Mouse (Mus musculus) granulocyte monocyte progenitor cell, adult 5-6 weeks (primary cell): ENCODE measurements at regions not wholly inside any gene's neighbourhood (a gene's known extent, or its start where the extent isn't known, plus 50 kb on each side); places are given as distances from the start of the nearest gene placed in this dataset.

Source experiments
- ATAC-seq: replicated peaks from 2 replicates; pipeline ENCODE4 v1.8.0; 2016; ENCODE audit warnings: mild to moderate bottlenecking, moderate TSS enrichment, inconsistent platforms; ENCODE audit not compliant: poor library complexity, severe bottlenecking

DNA sequence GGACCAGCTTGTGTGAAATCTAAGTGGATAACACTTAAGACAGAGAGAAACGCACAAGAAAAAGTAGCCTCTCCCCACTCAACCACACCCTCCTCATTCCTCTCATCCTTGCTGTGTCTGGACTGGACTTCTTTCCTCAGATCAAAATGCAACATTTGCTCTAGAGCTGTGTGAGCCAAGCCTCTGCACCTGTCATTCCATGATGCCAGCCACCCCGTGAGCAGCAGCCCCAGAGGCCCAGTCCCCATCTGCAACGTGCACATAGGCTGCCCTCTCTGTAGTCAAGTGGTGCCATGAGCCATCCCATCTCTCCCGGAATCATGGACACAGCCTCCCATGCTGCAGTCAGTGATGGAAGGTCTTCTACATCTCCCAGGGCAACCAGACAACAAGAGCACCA, 55.1 kb upstream of the Gpc1 start:
- ATAC-seq, result no peak

DNA sequence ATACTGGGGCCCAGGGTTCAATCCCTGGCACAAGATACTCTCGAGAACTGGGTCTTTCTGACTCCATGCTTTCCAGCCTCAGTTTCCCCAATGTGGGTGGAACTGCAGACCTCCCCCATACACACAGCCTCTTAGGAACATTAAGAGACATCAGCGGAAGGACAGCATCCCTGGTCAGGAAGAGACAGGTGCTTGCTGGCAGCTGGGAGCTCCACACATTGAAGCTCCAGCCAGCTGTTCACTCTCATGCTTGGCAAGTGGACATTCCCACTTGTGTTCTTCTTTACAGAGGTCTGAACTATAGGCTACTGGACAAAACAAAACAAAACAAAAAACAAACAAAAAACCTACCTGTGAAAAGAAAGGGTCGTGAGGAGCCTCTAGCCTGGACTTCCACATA, 55.5 kb upstream of the Gpc1 start:
- no peak for ATAC-seq

DNA sequence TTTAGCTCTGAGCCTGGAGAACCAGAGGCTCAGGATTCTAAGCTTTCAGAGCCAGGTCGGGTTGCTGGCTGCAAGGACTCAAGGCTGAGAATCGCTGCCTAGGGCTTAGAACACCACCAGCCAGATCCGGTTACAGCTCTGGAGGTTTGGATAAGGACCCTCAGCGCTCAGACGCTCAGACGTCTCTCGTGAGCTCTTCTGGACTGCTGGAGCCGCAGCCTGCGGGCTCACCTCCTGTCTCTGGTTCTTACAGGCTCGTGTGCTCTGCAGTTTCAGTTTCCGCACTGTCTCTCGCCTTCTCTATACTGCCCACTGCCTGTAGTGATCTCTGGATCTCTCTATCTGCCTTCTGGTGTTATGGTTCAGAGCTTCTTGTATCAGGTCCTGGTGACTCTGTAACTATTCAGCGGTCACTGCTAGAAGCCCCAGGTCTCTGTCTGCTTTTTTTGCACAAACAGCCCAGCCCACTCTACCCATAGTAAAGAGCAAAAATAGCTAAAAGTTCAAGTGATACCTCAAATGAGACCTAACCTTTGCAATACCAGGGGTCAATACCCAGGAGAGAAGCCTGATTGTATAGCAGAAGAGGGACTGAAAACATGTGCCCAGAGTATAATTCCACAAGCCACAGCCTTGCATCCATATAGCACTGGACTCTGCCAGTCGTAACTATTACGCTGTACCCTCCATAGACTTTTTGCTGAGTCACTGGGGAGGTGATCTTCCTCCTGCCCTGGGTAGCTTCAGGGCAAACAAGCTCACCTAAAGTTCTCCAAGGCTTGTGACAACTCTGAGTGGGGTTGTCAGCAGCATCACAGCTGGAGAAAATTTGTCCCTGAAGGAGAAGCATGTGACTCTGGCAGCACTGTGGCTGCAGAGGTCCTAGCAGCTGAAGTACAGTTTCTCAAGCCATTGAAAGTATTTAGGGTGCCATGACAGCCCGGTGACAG, 56.4 kb upstream of the Gpc1 start:
- ATAC-seq, result peak; percentile 70

DNA sequence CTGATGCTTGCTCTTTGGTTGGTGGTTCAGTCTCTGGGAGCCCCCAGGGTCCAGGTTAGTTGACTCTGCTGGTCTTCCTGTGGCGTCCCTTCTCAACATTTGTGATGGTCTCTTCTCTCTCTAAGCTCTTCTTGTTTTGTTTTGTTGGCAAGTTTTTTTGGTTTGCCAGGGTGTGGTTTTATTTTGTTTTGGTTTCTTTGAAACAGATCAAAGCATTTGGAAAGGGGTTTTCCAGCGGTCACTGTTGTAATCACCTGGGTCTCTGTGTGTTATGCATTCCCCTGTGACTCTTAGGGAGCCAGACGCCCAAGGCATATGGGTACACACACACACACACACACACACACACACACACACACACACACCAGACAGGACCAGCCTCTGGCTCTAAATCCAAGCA, 57.4 kb upstream of the Gpc1 start:
- ATAC-seq, result no peak

DNA sequence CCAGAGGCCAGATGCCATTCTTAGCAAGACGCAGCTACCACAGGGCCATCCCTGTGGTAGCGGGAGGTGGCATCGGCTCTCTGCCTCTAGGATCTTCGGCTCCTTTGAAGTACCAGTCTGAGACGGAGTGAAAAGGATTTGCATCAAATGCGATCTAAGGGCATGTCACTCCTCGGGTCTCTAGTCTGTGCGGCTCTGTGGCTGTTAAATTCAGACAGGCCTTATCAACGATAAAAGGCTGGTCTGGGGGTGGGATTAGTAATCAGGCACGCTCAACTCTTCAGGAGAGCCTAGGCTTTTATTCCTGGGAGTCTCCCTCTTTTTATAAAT, 58.7 kb upstream of the Gpc1 start:
- ATAC-seq, result no peak

DNA sequence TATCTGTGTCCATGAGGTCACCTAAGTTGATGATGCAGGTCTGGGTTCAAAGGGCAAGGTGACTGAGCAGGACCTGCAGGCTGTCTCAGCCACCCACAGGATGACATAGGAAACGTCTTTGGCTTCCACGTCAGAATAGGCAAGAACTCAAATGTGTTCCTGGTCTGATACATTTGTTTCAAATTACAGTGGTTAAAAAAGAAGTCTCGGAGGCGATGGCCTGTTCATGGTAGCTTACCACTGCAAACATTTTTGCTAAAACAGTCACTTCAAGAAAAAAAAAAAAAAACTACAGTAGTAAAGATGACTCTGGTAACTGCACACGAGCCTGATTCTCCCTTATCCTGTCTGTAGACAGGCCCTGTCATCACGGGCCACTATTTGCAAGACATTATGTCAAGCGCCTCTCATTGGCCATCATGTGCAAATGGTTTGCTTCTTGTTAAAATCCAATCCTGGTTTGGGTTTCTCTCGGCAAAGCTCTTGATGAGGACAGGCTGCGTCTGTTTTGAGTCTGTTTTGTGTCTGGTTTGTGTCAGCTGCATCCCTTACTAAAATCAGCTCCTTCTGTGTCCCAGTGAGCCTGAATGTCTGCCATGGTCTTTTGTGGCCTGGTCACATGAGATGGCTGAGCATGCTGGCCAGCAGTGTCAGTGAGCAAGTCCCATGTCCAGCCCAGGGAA, 59.2 kb upstream of the Gpc1 start:
- ATAC-seq, result no peak

DNA sequence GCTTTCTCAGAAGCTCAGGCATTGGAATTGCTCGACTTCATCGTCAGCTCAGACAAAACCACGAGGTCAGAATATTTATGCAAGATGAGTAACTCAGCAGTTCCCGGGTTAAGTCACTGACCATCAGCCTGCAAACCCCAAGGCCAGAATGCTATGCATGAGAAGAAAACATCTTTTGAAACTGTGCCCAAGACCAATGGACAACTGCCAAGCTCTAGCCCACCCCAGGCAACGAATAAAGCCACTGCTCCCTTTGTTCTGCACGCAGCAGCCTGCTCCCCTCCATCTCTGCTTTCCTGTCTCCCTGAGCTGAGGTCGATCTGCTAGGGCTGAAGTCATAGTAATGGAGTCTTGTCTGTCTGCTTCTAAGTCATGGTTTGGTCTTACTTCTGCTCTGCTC, 61.7 kb upstream of the Gpc1 start:
- no peak for ATAC-seq

DNA sequence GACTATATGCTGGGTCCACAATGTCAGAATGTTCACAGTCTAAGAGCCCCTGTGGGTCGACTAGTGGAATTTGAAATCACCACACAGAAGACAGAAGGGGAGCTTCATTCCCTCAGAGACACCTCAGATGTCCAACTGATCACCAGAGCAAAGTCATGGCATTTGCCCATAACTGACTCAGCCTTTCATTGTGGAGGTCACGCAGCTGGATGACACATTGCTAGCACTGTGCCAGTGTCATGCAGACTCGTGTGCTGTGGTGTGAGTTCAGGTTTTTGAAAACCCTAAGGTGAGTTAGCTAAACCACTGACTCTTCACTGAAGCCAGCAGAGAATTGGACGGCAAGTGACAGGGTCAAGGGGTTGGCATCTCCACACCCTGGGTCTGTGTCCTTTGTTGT, 62.3 kb upstream of the Gpc1 start:
- ATAC-seq, result no peak

DNA sequence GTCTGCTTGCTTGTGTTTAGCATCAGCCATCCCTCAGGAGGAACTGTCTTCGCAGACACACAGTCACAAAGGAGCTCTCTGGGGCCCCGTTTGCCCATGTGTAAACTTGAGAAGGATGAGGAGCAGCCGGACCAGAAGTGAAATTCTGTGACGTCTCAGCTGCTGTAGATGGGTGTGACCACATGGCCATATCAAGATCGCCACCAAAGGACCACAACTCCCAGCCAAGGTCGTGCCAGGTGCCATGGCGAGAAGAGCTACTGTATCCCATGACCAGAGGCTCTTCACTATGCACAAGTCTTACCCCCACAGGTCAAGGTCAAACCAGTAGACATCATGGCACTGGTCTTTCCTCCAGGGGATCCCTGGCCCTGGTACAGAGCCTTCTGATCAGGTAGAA, 64.9 kb upstream of the Gpc1 start:
- no peak for ATAC-seq

DNA sequence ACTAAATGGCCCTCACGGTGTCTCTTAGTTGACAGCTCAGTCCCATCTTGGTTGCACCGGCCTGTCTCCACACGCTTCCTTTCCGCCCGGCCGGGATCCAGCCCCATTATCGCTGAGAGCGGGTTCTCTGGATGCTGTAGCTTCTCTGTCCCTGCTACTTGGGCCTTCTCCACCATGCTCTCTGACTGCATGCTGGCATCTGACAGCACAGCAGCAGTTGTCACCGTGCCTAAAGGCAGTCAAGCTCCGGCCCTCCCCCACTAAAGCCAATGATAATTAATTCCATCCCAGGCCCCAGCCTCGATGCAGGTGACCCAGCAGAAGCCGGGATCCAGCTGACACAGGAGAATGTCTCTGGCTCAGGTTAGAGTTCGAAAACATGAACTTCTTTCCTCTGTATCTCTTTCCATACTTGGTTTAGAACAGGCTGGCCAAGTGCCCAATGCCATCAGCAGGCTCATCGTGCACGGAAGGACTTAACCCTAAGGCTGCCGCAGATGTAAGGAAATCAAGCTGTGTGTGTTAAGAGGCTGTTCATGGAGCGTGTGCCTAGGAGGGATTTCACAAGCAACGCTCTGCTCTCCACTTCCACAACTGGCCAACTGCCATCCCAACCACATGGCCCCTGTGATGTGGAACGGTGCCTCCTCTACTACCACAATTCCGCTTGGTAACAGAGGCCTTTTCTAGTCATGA, 76.5 kb upstream of the Gpc1 start:
- peak; percentile 95 for ATAC-seq

DNA sequence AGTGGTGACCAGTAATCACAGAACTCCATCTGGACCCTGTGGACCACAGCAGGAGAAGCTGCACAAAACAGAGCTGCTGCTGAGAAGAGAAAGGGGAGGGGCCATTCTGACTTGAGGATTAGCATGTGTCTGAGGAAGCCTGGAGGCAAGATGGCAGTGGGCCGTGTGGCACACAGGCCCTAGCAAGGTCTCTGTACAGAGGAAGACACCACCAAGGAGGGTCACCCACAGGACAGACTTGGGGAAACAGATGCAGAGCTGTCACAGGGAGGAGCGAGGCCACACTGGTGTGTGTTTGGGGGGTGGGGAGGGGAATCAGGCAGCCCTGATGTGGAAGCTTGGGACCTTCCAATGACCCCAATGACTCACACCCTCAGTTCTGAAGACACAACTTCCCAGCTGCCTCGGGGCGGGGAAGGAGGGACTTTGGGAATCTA, 79.7 kb upstream of the Gpc1 start:
- peak; percentile 35 for ATAC-seq

DNA sequence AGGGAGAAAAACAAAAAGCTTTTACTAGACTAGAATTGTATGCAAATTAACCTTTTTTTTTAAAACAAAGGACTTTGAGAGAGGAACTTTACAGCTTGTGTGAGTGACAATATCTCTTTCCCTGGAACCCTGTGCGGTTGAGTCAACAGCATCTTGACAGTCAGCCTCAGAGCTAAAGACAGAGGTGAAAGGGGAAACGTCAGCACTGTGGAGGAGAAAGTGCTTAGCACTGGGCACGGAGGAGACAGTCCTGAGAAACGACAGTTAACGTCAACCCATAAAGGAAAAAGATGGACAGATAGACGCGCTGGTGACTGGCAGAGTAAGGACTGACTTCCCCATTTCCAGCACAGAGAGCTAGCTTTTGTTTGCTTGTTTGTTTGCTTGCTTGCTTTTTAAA, 82.0 kb upstream of the Gpc1 start:
- ATAC-seq, result peak; percentile 36

DNA sequence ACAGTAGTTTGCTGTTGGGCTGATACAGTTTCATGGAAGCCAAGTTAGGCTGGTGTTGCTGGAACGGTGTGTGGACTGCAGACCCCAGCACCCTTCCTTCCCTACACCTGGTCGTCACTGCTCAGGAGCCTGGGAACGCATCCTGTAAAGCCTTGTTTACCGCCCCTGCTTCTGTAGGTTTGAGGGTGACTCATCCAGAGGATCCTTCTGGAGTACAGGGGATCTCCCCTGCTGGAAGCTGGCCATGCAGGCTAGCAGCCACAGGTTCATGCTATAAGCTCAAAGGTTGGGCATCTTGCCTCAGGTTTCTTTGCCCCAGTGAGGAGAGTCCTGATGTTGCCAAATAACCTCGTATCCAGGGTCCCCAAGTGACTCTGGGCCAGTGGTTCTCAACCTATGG, 86.2 kb upstream of the Gpc1 start:
- no peak for ATAC-seq

DNA sequence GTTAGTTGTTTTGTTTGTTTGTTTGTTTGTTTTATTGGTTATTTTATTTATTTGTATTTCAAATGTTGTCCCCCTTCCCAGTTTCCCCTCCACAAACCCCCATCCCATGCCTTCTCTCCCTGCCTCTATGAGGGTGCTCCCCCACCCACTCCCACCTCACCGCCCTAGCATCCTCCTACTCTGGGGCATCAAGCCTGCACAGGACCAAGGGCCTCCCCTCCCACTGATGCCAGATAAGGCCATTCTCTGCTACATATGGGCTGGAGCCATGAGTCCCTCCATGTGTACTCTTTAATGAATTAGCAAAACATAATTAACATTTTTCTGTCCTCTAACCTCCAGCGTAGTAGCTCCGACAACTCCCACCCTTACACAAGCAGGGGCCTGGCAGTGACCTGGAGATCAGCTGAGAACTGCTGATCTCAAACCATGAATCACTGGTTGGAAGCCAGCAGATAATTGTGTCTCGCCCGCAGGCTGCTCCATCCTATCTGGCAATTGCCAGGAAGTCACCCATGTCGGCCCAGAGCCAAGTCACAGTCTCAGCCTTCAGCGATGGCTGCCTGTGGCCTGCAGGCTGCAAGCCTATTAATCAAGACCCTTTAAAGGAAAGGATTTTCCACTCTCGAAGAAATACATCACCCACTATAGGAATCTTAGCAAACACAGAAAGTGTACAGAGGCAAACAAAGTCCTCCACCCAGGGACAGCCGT, 86.8 kb upstream of the Gpc1 start:
- no peak for ATAC-seq

DNA sequence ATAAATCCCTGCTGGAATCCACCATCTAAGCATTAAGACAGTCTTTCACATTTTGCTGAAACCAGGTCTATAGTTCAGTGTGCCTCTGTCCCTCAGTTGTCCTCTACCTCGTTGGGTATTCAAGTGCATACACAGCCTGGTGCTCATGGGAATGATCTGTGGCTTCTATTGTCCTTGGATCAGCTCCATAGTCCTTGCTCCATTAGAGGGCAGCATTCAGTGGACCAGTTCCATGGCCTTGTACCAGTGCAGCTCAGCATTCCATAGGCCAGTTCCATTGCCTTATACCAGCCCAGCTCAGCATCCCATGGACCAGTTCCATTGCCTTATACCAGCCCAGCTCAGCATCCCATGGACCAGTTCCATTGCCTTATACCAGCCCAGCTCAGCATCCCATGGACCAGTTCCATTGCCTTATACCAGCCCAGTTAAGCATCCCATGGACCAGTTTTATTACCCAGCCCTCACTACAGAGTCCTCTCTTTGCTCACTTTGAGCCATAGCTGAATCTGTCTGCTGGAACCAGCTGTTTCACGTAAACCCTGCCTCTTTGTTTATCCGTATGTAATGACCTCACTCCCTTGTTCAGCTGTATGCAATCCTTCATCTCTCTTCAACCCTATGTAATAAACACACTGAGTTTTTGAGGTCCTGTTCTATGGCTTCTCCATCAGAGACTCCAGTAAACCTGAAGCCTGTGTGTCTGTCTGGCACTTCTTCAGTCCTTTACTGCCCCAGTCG, 88.4 kb upstream of the Gpc1 start:
- no peak for ATAC-seq

DNA sequence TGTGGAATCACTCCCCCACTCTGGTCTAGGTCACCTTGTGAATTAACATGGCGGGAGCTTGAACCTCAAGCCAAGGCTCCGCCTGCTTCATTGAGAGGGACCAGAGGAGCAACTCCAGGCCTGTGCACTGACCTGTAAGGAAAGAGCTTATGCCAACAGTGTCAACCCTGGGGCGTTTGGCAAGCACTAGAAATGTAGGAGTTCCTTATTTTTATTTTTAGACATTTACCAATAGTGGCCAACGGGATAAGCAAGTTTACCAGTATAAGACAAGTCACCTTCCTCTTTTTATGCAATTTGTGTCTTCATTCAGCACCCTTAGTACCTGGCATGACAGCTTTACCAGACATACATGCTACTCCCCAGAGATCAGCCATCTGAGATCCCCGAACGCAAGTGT, 89.1 kb upstream of the Gpc1 start:
- ATAC-seq, result peak; percentile 84

DNA sequence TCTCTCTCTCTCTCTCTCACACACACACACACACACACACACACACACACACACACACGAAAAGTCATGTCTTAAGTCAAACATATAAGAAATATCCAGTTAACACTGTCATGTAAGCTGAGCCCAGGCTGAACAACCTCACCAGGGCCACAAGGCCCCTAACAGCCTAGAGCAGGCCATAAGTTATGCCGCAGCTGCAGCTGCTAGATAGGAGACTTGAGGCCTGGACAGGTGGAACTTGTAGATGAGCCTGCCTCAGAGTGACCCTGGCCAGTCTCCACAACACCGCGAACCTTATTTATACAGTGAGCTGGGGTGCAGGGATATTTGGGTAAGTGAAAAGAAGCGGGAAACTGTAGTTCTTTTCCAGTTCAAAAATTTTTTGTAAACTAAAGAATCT, 90.4 kb upstream of the Gpc1 start:
- ATAC-seq, result no peak

DNA sequence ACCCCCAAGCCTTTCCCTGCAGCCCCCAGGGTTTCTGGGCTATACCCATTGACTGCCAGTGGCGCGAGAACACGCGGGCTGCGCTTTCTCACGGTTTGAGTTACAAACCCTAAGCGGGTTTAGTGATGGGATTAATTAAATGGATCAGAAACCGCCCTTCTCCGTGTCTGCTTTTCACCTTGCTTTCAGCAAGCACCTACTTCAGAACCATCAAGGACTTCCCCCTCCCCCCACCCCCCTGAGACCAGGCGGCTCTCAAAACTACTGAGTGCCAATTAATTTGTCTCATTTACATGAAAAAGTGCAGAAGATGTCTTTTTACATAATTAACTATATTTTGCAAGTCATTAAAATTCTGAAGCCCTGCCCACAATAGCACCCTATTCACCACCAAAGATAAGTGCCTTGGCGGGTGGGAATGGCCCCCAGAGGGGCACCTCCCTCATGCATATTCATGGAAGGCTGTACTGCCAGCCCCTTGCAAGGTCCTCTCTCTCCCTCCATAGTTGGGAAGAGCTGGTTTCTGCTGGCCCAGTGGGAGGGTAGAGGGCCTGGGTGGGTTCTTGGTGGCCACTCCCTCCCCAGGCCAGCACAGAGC, 89.1 kb upstream of the Otos start:
- no peak for ATAC-seq

DNA sequence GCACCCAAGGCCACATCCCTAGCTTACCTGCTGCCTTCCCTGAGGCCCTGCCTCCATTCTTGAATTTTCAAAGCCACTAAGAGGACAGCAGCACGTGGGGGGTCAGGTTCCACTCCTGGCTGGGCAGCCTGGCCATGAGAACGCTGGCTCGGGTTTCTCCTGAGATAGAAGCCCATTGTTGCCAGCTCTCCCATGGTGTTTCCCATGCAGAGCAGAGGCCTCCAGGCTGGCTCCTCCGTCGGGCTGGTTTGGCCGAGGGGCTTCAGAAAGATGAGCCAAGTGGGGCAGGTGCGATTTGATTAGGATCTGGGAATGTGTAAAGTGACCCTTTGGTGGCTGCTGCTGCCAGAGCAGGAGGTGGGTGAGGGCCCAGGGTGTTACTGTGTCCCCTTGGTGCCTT, 87.8 kb upstream of the Otos start:
- ATAC-seq, result no peak

DNA sequence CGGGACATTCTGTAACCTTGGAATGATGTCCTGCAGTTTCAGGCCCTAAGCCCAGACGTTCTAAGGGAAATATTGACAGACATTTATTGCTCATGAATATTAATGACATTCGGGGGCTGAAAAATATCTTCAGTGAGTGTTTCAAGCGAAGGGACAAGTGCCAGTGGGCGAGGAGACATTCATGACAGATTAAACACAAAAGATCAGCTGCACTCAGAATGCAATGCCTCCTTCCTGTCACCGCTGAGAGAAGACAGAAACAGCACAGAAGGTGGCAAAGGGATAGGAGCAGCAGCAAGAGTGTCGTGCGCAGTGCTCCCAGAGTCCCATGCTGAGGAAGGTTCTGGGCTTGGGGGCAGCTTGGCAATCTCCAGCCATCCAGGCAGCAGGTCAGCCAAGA, 85.1 kb upstream of the Otos start:
- no peak for ATAC-seq
